ENCODE assay signal across 9 mouse cellular contexts in the genomic region with DNA sequence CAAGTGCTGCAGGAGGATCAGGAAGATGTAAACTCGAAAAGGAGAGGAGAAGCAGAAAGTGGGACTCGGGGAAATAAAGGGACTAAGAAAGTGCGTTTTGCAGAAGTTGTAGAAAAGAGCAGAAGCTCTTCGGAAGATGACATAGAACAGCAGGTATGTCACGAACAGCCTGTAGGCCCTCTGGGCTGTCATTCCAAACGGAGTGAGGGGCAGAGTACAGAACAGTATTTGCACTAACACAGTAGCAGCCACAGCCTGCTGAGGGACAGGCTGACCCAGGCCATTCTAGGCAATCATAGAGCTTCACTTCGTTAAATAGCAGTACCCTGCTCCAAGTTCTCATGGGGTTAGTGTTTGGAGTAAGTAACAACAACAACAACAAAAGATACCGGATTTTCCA. TPM values are rescaled to one million over a fixed set of nuclear protein-coding genes. Genes with fewer than 3 reads are reported as not detected.
DNase-seq lines count a peak whose midpoint lies in the region; ATAC-seq and TF ChIP-seq lines count a peak whose summit lies in the region.
"Had no signal": no experiment of that assay in that cellular context is flagged by ENCODE, and none has a peak within 500 bp of the region (broad histone marks: within the 10 kb centered on the region; RNA-seq: fewer than 3 reads in every experiment).

No protein-coding gene starts in this region.

- peak overlapping the region; percentile 95 for H3K4me3 ChIP-seq in kidney, embryonic 14.5 days (ENCODE audit: low read length)
- H3K4me3 ChIP-seq in bone marrow macrophage, adult 2 months (ENCODE audit: insufficient read depth, low read length) = peak overlapping the region; percentile 72
- peak overlapping the region; percentile 97 for H3K4me3 ChIP-seq in hindbrain, embryonic 16.5 days (ENCODE audit: low read length)
- peak overlapping the region; percentile 96 for H3K4me3 ChIP-seq in midbrain, embryonic 16.5 days (ENCODE audit: low read depth, low read length)

- H3K9ac ChIP-seq in kidney, embryonic 14.5 days (ENCODE audit: low read depth, low read length) = peak overlapping the region; percentile 84
- H3K9ac ChIP-seq in hindbrain, embryonic 16.5 days (ENCODE audit: low read depth, low read length) = 0 out of 2 replicates have a peak overlapping the region, but pooled peaks have one; percentile 16
- peak overlapping the region; percentile 87 for H3K9ac ChIP-seq in midbrain, embryonic 16.5 days (ENCODE audit: low read depth, low read length)

- no peak for TF ChIP-seq CTCF in bone marrow macrophage, adult 2 months (IDR thresholded peaks at IDR 0.05; ENCODE audit: low read depth, low read length)

- H3K4me2 ChIP-seq in kidney, embryonic 14.5 days (replicated peaks; ENCODE audit: low read depth, low read length) = peak overlapping the region; percentile 91
- H3K4me2 ChIP-seq in hindbrain, embryonic 16.5 days (ENCODE audit: low read length) = peak overlapping the region; percentile 88
- peak overlapping the region; percentile 99 for H3K4me2 ChIP-seq in midbrain, embryonic 16.5 days (ENCODE audit: low read length)

- WGBS in kidney, embryonic 14.5 days = 46% methylated on average over 8 of the region's 8 CpGs
- 51% methylated on average over 8 of the region's 8 CpGs for WGBS in hindbrain, embryonic 16.5 days
- WGBS in midbrain, embryonic 16.5 days = 53% methylated on average over 8 of the region's 8 CpGs

- TF ChIP-seq POLR2A in bone marrow macrophage, adult 2 months (IDR thresholded peaks at IDR 0.05; ENCODE audit: borderline replicate concordance, low read depth, low read length) = no peak

- no peak for DNase-seq in kidney, postnatal 36 days
- no peak for DNase-seq in thymus, postnatal 10 days (ENCODE audit: low spot score in 2 of 2)
- DNase-seq in right cerebral cortex, adult 2 months (ENCODE audit: low spot score in 2 of 2) = no peak
- DNase-seq in testis, postnatal 14 days (ENCODE audit: low spot score) = no peak

- H3K27ac ChIP-seq in kidney, embryonic 14.5 days (ENCODE audit: low read depth, low read length) = no peak overlapping the region
- H3K27ac ChIP-seq in bone marrow macrophage, adult 2 months (ENCODE audit: insufficient read depth, low read depth, low read length) = peak overlapping the region; percentile 28
- H3K27ac ChIP-seq in hindbrain, embryonic 16.5 days (ENCODE audit: low read depth, low read length) = no peak overlapping the region
- no peak overlapping the region for H3K27ac ChIP-seq in midbrain, embryonic 16.5 days (ENCODE audit: low read length)

- H3K36me3 ChIP-seq in kidney, embryonic 14.5 days (ENCODE audit: control insufficient read depth, insufficient read depth, low read length) = peaks cover 42% of the 10 kb centered on the region
- peaks cover 14% of the 10 kb centered on the region for H3K36me3 ChIP-seq in hindbrain, embryonic 16.5 days (ENCODE audit: control insufficient read depth, insufficient read depth, low read length)
- peaks cover 24% of the 10 kb centered on the region for H3K36me3 ChIP-seq in midbrain, embryonic 16.5 days (ENCODE audit: control insufficient read depth, insufficient read depth, low read length)

- no peak for ATAC-seq in kidney, embryonic 14.5 days (ENCODE audit: low FRiP score, low TSS enrichment)
- ATAC-seq in hindbrain, embryonic 16.5 days = no peak
- no peak for ATAC-seq in midbrain, embryonic 16.5 days

- peaks cover 14% of the 10 kb centered on the region for H3K4me1 ChIP-seq in kidney, embryonic 14.5 days (ENCODE audit: control insufficient read depth, insufficient read depth, low read length)
- peaks cover 16% of the 10 kb centered on the region for H3K4me1 ChIP-seq in bone marrow macrophage, adult 2 months (ENCODE audit: control insufficient read depth, insufficient read depth, low read length)
- H3K4me1 ChIP-seq in hindbrain, embryonic 16.5 days (ENCODE audit: control insufficient read depth, insufficient read depth, low read depth, low read length) = peaks cover 17% of the 10 kb centered on the region
- H3K4me1 ChIP-seq in midbrain, embryonic 16.5 days (ENCODE audit: control insufficient read depth, insufficient read depth, low read length) = peaks cover 21% of the 10 kb centered on the region

- H3K27me3 ChIP-seq in kidney, embryonic 14.5 days (ENCODE audit: control insufficient read depth, insufficient read depth, low read length) = peaks cover 3% of the 10 kb centered on the region; the same call in 1 of the 2 replicates
- peaks cover 4% of the 10 kb centered on the region; the same call in 1 of the 2 replicates for H3K27me3 ChIP-seq in hindbrain, embryonic 16.5 days (replicated peaks; ENCODE audit: control insufficient read depth, insufficient read depth, low read length)
- H3K27me3 ChIP-seq in midbrain, embryonic 16.5 days (ENCODE audit: control insufficient read depth, insufficient read depth, low read depth, low read length) = peaks cover 3% of the 10 kb centered on the region; the same call in 1 of the 2 replicates

- no peaks in the 10 kb centered on the region for H3K9me3 ChIP-seq in kidney, embryonic 14.5 days (ENCODE audit: control insufficient read depth, low read length)
- no peaks in the 10 kb centered on the region for H3K9me3 ChIP-seq in hindbrain, embryonic 16.5 days (ENCODE audit: control insufficient read depth, low read length)
- no peaks in the 10 kb centered on the region for H3K9me3 ChIP-seq in midbrain, embryonic 16.5 days (replicated peaks; ENCODE audit: control insufficient read depth, low read length, poor library complexity, severe bottlenecking)

RNA-seq across cellular contexts. Expression of gene Nom1, which starts 1.0 kb away (rescaled TPM):
- polyA plus RNA-seq in kidney, embryonic 14.5 days (2014; fragmentation: Nextera tagmentation; extraction: Ambion mirVana) = 17.5 and 20.7 TPM in 2 replicates
- polyA plus RNA-seq in bone marrow macrophage, adult 2 months (2012; ENCODE audit: insufficient read depth, insufficient read length, missing spikeins) = 10.7 and 12.3 TPM in 2 replicates
- 18.2 and 18.9 TPM in 2 replicates for polyA plus RNA-seq in hindbrain, embryonic 16.5 days (2015; fragmentation: Nextera tagmentation; extraction: Ambion mirVana)
- 21.1 and 21.3 TPM in 2 replicates for polyA plus RNA-seq in midbrain, embryonic 16.5 days (2015; fragmentation: Nextera tagmentation; extraction: Ambion mirVana)

RNA-seq across cellular contexts. Expression of gene Mnx1, which starts 42.8 kb away (rescaled TPM):
- not detected in 2 replicates for polyA plus RNA-seq in kidney, embryonic 14.5 days (2014; fragmentation: Nextera tagmentation; extraction: Ambion mirVana)
- not detected in 2 replicates for polyA plus RNA-seq in bone marrow macrophage, adult 2 months (2012; ENCODE audit: insufficient read depth, insufficient read length, missing spikeins)
- polyA plus RNA-seq in hindbrain, embryonic 16.5 days (2015; fragmentation: Nextera tagmentation; extraction: Ambion mirVana) = 0.25 TPM in 1 of 2 replicates, not detected in the other
- polyA plus RNA-seq in midbrain, embryonic 16.5 days (2015; fragmentation: Nextera tagmentation; extraction: Ambion mirVana) = not detected in 2 replicates
- polyA plus RNA-seq: Patski had no signal

RNA-seq across cellular contexts. Expression of gene Lmbr1, which starts 57.3 kb away (rescaled TPM):
- polyA plus RNA-seq in kidney, embryonic 14.5 days (2014; fragmentation: Nextera tagmentation; extraction: Ambion mirVana) = 9.0 and 14.6 TPM in 2 replicates
- polyA plus RNA-seq in bone marrow macrophage, adult 2 months (2012; ENCODE audit: insufficient read depth, insufficient read length, missing spikeins) = 3.5 and 4.6 TPM in 2 replicates
- 38.0 and 42.8 TPM in 2 replicates for polyA plus RNA-seq in hindbrain, embryonic 16.5 days (2015; fragmentation: Nextera tagmentation; extraction: Ambion mirVana)
- polyA plus RNA-seq in midbrain, embryonic 16.5 days (2015; fragmentation: Nextera tagmentation; extraction: Ambion mirVana) = 44.0 and 46.2 TPM in 2 replicates

Comparison
In these comparisons a context has a peak if more than half of its experiments do, and no peak if none do; other contexts are left out.
1. H3K9ac ChIP-seq: peak in every context shown above with its lines; median percentile 87 in midbrain, embryonic 16.5 days; 84 in kidney, embryonic 14.5 days; 16 in hindbrain, embryonic 16.5 days.